Mouse (Mus musculus) bone marrow, adult 2 months (tissue): ENCODE measurements around the gene Olfr689. TPM values are rescaled to one million over a fixed set of nuclear protein-coding genes. Genes with fewer than 3 reads are reported as not detected.
"Not testable (repeated sequence)": the region's sequence is repeated elsewhere in the genome, so short reads cannot be mapped to it uniquely, and the experiment has no call there.

Experiments
- H3K27ac ChIP-seq: fragments of 200-500 bp; 2 replicates; pipeline ENCODE4 v1.5.1; 2012; ENCODE audit warnings: low read depth, mild to moderate bottlenecking, control low read depth, inconsistent platforms, low read length; ENCODE audit not compliant: control insufficient read depth, poor library complexity, insufficient read depth
- H3K4me1 ChIP-seq: fragments of 200-500 bp; 2 replicates; pipeline ENCODE4 v1.6.1; 2011; ENCODE audit warnings: low read length; ENCODE audit not compliant: control insufficient read depth, insufficient read depth
- H3K4me3 ChIP-seq: fragments of 200-500 bp; replicated peaks from 2 replicates; pipeline ENCODE3; 2011; ENCODE audit warnings: mild to moderate bottlenecking, low read depth, low read length, control low read depth; ENCODE audit not compliant: control insufficient read depth
- CTCF ChIP-seq: fragments of 200-500 bp; IDR thresholded peaks from 2 replicates; pipeline ENCODE4 v1.5.1; 2011; ENCODE audit warnings: low read length, control low read depth; ENCODE audit not compliant: control insufficient read depth, insufficient read depth
- POLR2A ChIP-seq: fragments of 200-500 bp; IDR thresholded peaks from 2 replicates; pipeline ENCODE4 v1.6.1; 2011; ENCODE audit warnings: low read depth, mild to moderate bottlenecking, control low read depth, low read length, borderline replicate concordance; ENCODE audit not compliant: control insufficient read depth
- WGBS: fragments of 180-500 bp; shearing (Covaris S2); methylation state at CpG from one replicate; pipeline ENCODE4 v1.1.7; 2018; 5-methylcytosine and 5-hydroxymethylcytosine counted together
- polyA plus RNA-seq: library from polyadenylated mRNA; stranded (reverse); fragments of >200 nt; gene quantifications from 2 replicates; pipeline ENCODE4 v1.2.4, GENCODE M21; 2011; ENCODE audit warnings: low replicate concordance; ENCODE audit not compliant: missing spikeins, insufficient read depth, insufficient read length

Gene Olfr689
- polyA plus RNA-seq = not detected in 2 replicates

DNA sequence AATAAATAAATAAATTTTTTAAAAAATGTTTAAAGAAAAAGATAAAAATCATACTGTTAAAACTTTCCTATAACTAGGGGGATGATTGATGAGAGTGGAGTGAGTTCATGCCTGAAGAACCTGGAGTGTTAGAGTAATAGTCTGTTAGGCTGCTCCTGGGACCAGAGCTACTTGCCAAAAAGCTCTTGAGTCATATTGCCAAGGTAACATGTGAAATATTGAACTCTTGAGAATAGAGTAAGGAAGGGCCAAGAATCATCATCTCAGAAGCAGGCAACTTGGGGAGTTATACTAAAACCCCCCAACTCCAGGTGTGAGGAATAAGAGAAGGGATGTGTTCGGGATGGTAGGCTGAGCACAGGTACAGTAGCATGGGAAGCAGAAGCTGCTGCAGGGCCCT is at the start of gene Olfr689:
Olfr689 (plus strand) TSS at position 301 of the 400 bp plus-strand sequence.
- H3K27ac ChIP-seq = no peak within 1 kb of the TSS
- H3K4me1 ChIP-seq = no peaks in the 10 kb centered on the region
- TF ChIP-seq CTCF = no peak
- TF ChIP-seq POLR2A = no peak
- 74% methylated on average over 1 of the region's 1 CpGs for WGBS
- no peak within 1 kb of the TSS for H3K4me3 ChIP-seq

DNA sequence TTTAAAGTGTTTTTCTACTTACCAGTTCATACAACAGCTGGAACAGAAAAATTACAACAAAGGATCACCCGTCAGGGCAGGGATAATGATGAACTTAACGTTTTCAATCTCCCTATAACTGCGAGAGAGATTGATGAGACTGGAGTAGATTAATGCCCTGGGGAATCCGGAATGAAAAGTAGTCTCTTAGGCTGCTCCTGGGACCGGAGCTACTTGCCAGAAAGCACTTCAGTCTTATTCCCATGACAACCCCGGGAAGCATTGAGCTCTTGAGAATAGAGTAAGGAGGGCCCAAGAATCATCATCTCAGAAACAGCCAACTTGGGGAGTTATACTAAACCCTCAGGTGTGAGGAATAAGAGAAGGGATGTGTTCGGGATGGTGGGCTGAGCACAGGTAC is 38.5 kb upstream of the Olfr689 start:
- WGBS = 76% methylated on average over 7 of the region's 7 CpGs
- no peak for TF ChIP-seq POLR2A
- TF ChIP-seq CTCF = no peak

DNA sequence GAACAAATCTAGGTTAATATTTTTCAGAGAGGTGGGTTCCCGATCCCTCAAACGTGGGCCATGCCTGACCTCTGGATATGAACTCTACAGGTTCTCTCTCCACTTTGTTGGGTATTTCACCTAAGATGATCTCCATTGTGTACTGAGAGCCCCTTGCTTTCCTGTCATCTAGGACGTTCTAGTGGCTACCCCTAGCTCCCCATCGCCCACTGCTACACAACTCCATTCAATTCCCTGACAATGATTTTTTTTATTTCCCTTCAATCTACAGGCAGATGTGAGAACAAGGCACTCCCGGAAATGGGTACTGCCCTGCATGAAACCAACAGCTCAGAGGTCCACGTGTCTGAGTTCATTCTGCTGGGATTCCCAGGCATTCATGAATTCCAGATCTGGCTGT is 23.2 kb upstream of the Olfr689 start, which contains the start of gene Olfr688:
Olfr688 (plus strand) TSS at position 301 of the 400 bp plus-strand sequence.
- no peak within 1 kb of the TSS for H3K27ac ChIP-seq
- 74% methylated on average over 6 of the region's 6 CpGs for WGBS
- TF ChIP-seq POLR2A (no peak), CTCF (no peak)

More for the DNA sequence above, 38.5 kb upstream of the Olfr689 start:
- H3K4me1 ChIP-seq = no peaks in the 10 kb centered on the region
- H3K4me3 ChIP-seq = no peak overlapping the region
- H3K27ac ChIP-seq = no peak overlapping the region

DNA sequence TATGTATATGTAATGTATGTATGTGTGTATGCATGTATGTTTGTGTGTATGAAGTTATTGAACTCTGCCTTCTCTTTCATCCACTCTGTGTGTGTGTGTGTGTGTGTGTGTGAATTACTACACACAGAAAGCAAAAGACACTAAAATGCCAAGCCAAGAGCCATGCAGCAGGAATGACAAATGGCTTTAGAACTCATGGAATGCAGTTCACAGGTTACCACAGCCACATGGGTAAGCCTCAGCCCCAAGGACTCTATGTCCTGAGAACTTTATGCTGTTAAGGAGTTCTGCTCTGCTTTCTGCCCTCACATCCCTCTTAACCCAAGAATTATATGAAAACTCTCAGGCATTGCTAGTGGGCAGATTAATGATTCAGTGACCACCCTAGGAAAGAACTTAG is 20.9 kb upstream of the Olfr689 start:
- H3K27ac ChIP-seq = no peak overlapping the region
- H3K4me1 ChIP-seq = no peaks in the 10 kb centered on the region
- TF ChIP-seq CTCF (no peak), POLR2A (no peak)
- no peak overlapping the region for H3K4me3 ChIP-seq

More for the DNA sequence above, 23.2 kb upstream of the Olfr689 start, which contains the start of gene Olfr688:
- Histone ChIP-seq H3K4me3 (no peak within 1 kb of the TSS), H3K4me1 (no peaks in the 10 kb centered on the region)

DNA sequence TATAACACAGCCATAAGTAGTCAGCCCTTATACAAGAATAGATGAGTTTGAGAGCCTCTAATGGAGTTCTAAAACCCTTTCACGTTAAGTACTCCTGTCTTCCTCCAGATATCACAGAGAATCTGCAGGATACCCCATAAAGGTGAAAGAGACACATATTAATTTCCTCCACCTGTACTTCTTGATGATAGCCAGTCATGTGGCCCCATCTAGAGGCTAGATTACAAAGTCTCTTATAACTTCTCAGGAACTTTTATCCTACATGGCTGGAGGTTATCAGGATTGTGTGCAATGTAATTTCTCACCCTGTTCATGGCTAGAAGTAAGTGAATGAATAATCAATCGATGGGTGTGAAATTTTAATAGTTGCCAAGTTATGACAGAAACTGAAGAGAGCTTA is 14.3 kb downstream of the Olfr689 start:
- 61% methylated on average over 2 of the region's 2 CpGs for WGBS
- Histone ChIP-seq H3K4me1 (no peaks in the 10 kb centered on the region), H3K27ac (no peak overlapping the region), H3K4me3 (no peak overlapping the region)
- TF ChIP-seq CTCF (no peak), POLR2A (no peak)

DNA sequence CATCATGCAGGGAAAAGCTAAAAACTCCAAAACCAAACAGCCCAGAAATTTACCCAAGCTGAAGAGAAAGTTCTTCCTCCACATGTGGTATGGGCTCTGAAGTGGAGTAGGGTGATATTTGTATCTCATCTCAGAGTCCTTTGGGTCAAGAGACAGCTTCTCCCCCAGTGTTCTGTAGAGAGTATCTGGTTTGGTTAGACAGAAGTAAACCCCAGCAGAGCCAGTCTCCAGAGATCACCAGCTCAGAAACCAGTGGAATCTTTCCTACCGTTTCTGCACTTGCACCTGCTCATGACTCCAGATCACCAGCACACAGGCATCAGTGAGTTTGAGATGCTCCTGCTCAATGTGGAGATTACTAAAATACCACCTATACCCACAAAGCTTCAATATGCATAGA is 23.0 kb downstream of the Olfr689 start, which contains the start of gene Olfr690:
Olfr690 (minus strand) TSS at position 101 of the 400 bp plus-strand sequence.
- Histone ChIP-seq H3K4me3 (no peak within 1 kb of the TSS), H3K27ac (no peak within 1 kb of the TSS), H3K4me1 (no peaks in the 10 kb centered on the region)
- no peak for TF ChIP-seq POLR2A
- TF ChIP-seq CTCF = no peak
- 83% methylated on average over 1 of the region's 1 CpGs for WGBS

DNA sequence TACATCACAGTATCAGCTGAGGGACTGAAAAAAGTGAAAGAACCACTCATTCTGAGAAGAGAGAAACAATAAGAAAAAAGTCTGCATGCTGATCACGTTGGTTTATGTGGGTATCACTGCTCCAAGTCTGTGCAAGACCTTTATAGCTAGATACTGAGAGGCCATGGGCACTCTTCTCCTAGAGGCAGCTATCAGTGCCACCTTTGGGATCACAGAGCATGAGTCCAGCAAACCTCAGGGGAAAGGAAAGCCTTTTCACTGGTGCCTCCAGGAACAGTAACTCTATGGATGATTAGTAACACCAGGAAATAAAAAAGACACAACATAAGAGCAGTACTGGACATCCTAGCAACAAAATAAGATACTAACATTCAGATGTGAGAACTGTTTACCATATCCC is 31.2 kb downstream of the Olfr689 start, which contains the start of gene Olfr691:
Olfr691 (minus strand) TSS at position 101 of the 400 bp plus-strand sequence.
- Histone ChIP-seq H3K4me1 (no peaks in the 10 kb centered on the region), H3K4me3 (no peak within 1 kb of the TSS), H3K27ac (no peak within 1 kb of the TSS)
- 36% methylated on average over 1 of the region's 1 CpGs for WGBS
- TF ChIP-seq CTCF (no peak), POLR2A (no peak)

DNA sequence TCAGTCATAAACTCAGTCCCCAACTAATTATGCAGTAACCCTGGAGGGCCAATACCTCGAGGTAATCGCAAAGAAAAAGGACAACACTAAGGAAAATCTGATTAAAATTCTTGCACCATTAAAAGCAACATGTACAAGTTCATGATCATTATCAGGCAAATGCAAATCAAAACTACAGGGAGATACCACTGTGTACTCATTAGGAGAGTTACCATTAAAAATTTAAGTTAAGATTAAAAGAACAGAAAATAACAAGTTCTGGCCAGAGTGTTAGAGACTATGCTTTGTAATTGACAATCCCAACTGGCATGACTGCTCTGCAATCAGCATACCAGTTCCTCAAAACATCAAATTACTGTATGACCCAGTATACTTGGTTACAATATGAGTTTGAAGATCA is 31.8 kb downstream of the Olfr689 start:
- 73% methylated on average over 2 of the region's 2 CpGs for WGBS
- TF ChIP-seq POLR2A = no peak
- TF ChIP-seq CTCF = no peak
- no peaks in the 10 kb centered on the region for H3K4me1 ChIP-seq
- no peak overlapping the region for H3K4me3 ChIP-seq
- no peak overlapping the region for H3K27ac ChIP-seq

DNA sequence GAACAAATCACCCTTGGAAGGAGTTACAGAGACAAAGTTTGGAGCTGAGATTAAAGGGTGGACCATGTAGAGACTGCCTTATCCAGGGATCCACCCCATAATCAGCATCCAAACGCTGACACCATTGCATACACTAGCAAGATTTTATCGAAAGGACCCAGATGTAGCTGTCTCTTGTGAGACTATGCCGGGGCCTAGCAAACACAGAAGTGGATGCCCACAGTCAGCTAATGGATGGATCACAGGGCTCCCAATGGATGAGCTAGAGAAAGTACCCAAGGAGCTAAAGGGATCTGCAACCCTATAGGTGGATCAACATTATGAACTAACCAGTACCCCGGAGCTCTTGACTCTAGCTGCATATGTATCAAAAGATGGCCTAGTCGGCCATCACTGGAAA is 45.1 kb downstream of the Olfr689 start:
- H3K27ac ChIP-seq, H3K4me1 ChIP-seq, H3K4me3 ChIP-seq: not testable (repeated sequence)
- no CpG with 5 or more reads among the region's 5 CpGs for WGBS

DNA sequence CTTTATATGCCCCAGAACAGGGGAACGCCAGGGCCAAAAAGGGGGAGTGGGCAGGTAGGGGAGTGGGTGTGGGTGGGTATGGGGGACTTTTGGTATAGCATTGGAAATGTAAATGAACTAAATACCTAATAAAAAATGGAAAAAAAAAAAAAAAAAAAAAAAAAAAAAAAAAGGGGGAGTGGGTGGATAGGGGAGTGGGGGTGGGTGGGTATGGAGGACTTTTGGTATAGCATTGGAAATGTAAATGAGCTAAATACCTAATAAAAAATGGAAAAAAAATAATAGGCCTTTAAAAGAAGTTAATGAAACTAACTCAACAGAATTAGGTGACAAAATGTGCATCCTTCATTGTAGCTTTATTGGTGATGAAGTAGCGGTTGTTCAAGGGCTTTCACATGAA is 45.5 kb downstream of the Olfr689 start:
- H3K27ac ChIP-seq, H3K4me1 ChIP-seq, H3K4me3 ChIP-seq: not testable (repeated sequence)
- 90% methylated on average over 1 of the region's 2 CpGs for WGBS
